Mouse (Mus musculus) adrenal gland, adult 18-20 months (tissue): Measurements from ENCODE around the gene Olfr935. TPM values are rescaled to one million over a fixed set of nuclear protein-coding genes. Genes with fewer than 3 reads are reported as not detected.

Experiments used
- DNase-seq, 2 experiments: peaks; one replicate each; pipeline ENCODE4 v3.0.0; 2021 to 2022; ENCODE audit warnings: low spot score in 2 of 2
- long read RNA-seq, 2 experiments: library from polyadenylated mRNA; stranded (forward); transcript quantifications; one replicate each; pipeline ENCODE4 v2.0.0; 2021
- microRNA-seq, 2 experiments: library from miRNA; unstranded; fragments of <30 nt; microRNA quantifications; one replicate each; pipeline ENCODE4 v1.2.0; 2021; ENCODE audit warnings: borderline number of aligned reads in 2 of 2
- total RNA-seq, 2 experiments: library from RNA; stranded (reverse); gene quantifications; 1 replicate in 1 of 2; 2 replicates in 1 of 2; pipeline ENCODE4 v1.2.3; 2021

Olfr935 gene
- not detected for total RNA-seq
- long read RNA-seq, experiment 1 = 0 reads
- long read RNA-seq, experiment 2 = 0 reads

DNA sequence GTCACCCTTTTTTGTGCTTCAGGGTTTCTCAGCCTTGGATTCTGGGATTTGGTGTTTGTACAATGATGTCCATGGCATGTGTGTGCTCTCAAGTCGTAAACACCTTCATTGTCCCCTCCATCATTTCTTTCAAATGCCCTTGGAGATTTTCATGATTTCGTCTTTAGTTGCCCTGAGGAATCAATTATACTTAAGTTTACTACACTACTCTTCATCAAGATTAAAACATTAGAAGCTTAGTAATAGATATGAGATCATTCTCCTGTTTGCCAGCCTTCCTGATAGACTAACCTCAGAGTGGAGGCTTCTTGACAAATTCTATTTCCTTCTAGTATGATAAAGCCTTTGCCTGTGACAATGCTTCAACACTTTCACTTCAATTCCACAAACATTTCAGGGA, at the start of gene Olfr935:
TSS of gene Olfr935 (minus strand) at position 101 of the 400 bp plus-strand sequence.
- no peak for DNase-seq

DNA sequence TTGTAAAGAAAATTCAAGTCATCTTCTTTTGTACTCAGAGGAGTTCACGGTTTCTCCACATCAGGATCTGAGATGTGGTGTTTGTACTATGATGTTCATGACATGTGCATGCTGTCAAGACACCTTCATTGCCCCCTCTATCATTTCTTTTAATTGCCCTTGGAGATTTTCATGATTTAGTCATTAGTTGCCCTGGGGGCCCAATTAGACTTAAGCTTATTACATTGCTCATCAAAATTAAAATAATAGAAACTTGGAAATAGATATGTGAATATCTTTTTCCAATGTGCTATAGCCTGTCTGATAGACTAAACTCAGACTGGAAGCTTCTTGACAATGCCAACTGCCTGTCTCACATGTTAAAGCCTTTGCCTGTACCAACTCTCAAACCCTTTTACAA, 23.8 kb upstream of the Olfr935 start, which contains the start of gene Olfr146:
TSS of gene Olfr146 (minus strand) at position 101 of the 400 bp plus-strand sequence.
- no peak for DNase-seq

DNA sequence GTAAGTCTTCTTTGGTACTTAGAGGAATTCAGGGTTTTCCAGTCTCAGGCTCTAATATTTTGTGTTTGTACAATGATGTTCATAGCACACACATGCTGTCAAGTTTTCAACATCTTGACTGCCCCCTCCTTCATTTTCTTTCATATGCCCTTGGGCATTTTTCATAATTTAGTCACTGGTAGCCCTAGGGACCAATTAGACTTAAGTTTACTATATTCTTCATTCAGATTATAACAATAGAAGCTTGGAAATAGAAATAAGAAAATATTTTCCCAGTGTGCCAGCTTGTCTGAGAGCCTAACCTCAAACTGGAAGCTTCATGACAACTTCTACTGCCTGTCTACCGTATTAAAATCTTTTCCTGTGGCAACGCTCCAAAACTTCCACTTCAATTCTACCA, 11.3 kb downstream of the Olfr935 start, which contains the start of gene Olfr934:
TSS of gene Olfr934 (minus strand) at position 101 of the 400 bp plus-strand sequence.
- no peak for DNase-seq

DNA sequence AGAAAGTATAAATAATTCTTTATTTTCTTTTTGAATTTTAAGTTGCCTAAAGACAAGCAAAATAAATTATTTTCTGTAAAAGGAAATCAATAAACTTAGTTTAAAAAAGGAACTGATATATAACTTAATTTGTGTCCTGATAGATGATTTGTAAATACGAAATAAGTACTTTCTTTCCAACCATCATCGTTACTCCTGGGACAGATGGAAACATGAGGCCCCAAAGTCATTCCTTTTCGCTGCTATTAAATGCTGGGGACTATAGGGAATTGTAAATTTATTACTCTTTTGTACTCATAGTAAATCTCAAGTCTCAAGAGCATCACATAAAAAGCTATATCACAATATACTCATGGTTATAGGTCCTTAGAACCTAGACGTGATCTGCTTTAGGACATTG, 27.5 kb downstream of the Olfr935 start, which contains the start of gene Olfr933:
TSS of gene Olfr933 (plus strand) at position 301 of the 400 bp plus-strand sequence.
- no peak for DNase-seq

DNA sequence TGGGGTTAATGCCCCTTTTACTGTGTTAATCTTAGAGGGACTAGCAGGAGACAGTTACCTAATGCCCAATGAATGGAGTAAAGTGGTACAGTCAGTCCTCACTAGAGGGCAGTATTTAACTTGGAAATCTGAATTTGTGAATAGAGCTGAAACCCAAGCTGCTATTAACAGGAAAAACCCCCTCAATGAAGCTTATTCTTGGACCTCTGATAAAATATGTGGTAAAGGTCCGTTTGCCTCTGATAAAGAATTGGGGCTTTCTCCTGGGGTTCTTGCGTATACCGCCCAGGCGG, 45.4 kb downstream of the Olfr935 start:
- DNase-seq = no peak

DNA sequence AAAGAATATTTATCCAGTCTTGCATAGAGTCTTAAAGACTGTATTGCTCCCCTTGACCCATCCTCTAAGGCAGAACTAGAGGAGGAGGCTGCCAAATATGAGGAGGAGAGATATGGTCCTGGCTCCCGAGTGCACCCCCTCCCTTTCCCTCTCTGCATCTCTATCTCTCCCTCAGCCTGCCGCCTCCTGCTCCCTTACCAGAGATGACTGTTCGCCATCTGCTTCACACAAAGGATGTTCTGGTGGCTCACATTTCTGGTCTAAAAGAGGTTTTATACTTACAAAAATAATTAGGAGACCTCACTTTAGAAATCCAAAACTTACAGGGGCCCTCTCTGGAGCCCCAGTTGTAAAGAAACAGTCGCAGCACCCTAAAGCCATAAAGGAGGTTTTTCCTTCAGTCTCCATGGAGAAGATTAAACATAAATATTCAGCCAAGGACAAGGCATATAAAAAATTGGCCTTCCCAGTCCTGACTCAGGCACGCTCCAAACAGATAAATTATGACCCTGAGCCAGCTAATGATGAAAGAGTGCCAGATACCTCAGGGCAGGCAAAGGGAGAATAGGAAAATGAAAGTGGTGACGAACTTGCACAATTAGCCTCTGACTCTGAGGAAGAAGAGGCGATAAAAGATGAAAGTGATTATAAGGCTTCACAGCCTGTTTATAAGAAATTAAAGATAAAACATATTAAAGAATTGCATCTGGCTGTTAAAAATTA, 45.9 kb downstream of the Olfr935 start:
- no peak for DNase-seq

Small RNA genes within 50 kb of the gene (microRNA-seq; reads per million reads assigned to microRNA genes)
- gene Gm25529 = 0 reads per million in 2 experiments

Other genes starting within 250 kb of the Olfr935 start
- under 1 TPM; 0.19 to 0.33 TPM for gene Olfr920, start 247.4 kb downstream of the Olfr935 start, total RNA-seq
- not detected for gene Olfr921, start 226.6 kb downstream of the Olfr935 start, total RNA-seq
- gene Olfr922, start 185.1 kb downstream of the Olfr935 start, total RNA-seq = not detected
- not detected for gene Olfr923, start 173.1 kb downstream of the Olfr935 start, total RNA-seq
- gene Olfr924, start 155.2 kb downstream of the Olfr935 start, total RNA-seq = not detected
- not detected for gene Olfr26, start 144.6 kb downstream of the Olfr935 start, total RNA-seq
- not detected for gene Olfr926, start 122.6 kb downstream of the Olfr935 start, total RNA-seq
- gene Olfr930, start 69.9 kb downstream of the Olfr935 start, total RNA-seq = not detected
- not detected for gene Olfr933, start 27.4 kb downstream of the Olfr935 start, total RNA-seq
- not detected for gene Olfr934, start 11.4 kb downstream of the Olfr935 start, total RNA-seq
- not detected for gene Olfr146, start 23.7 kb upstream of the Olfr935 start, total RNA-seq
- gene Olfr937, start 65.3 kb upstream of the Olfr935 start, total RNA-seq = not detected
- not detected for gene Olfr938, start 79.2 kb upstream of the Olfr935 start, total RNA-seq
- not detected for gene Olfr27, start 128.4 kb upstream of the Olfr935 start, total RNA-seq
- gene Olfr943, start 166.6 kb upstream of the Olfr935 start, total RNA-seq = not detected
- gene Olfr944, start 202.2 kb upstream of the Olfr935 start, total RNA-seq = not detected